Mouse (Mus musculus) T-cell, adult 66 days (primary cell): ENCODE measurements around the gene Cpxm2. TPM values are rescaled to one million over a fixed set of nuclear protein-coding genes. Genes with fewer than 3 reads are reported as not detected.

ENCODE experiments used
- total RNA-seq, 2 experiments: library from RNA; stranded (reverse); gene quantifications; 3 replicates in 1 of 2; 4 replicates in 1 of 2; pipeline ENCODE4 v1.2.4; 2023

The Cpxm2 gene
- not detected for total RNA-seq

DNA sequence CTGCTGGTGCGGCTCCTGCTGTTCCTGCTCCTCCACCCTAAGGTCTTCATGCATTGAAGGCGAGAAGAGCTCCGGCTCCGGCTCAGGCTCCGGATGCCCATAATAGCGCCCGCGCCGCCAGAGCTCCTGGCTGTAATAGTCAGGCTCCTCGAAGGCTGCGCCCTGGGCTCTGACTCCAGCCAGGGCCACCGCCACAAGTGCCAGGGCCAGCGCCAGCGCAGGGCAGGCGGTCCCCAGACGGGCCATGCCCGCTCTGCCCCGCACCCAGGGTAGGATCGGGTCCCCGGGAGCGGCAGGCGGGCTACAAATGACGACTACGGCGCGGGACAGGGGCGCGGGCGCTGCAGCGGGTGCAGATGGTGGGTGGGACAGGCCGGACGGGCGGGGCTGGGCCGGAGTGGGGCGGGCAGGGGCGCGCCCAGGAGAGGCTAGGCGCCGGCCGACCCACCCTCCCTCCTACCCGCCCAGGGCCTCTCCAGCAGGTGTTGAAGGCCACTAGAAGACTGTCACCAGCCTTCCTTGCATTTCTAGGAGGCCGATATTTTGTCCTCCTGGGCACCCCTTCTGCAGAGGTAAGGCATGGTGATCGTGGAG lies at the start of gene Cpxm2:
Gene Cpxm2, minus strand, starts transcription at position 372 of the 594 bp plus-strand sequence.

Other genes starting within 250 kb of the Cpxm2 start
- gene Gpr26, start 188.3 kb downstream of the Cpxm2 start, total RNA-seq, result not detected
- 10 to 100 TPM; 26.5 to 30.2 TPM for gene Chst15, start 162.5 kb upstream of the Cpxm2 start, total RNA-seq